In genomic region chrX:159626907-159627587, GRCm38 (mm10) we compare ENCODE assay signal across 8 mouse cellular contexts. TPM values are rescaled to one million over a fixed set of nuclear protein-coding genes. Genes with fewer than 3 reads are reported as not detected.
DNase-seq lines count a peak whose midpoint lies in the region; ATAC-seq and TF ChIP-seq lines count a peak whose summit lies in the region.

Gene Sh3kbp1 (plus strand): TSS chrX:159627272.

- peaks cover 10% of the 10 kb centered on the region; the same call in 1 of the 2 replicates for H3K27me3 ChIP-seq in limb, embryonic 15.5 days
- no peaks in the 10 kb centered on the region; the same call in 1 of the 2 replicates for H3K27me3 ChIP-seq in midbrain, embryonic 16.5 days (ENCODE audit: control insufficient read depth, insufficient read depth, low read depth, low read length)

- H3K4me3 ChIP-seq in bone marrow macrophage, adult 2 months (ENCODE audit: insufficient read depth, low read length) = peak within 1 kb of the TSS; percentile 92
- H3K4me3 ChIP-seq in embryonic fibroblast, embryonic 13.5 days (ENCODE audit: insufficient read depth, low read length) = peak within 1 kb of the TSS; percentile 69
- H3K4me3 ChIP-seq in limb, embryonic 15.5 days = peak within 1 kb of the TSS; percentile 59
- H3K4me3 ChIP-seq in midbrain, embryonic 16.5 days (ENCODE audit: low read depth, low read length) = peak within 1 kb of the TSS; percentile 54

- peak; percentile 63 to 71 for DNase-seq in B cell, adult 2 months
- peak; percentile 51 to 59 for DNase-seq in heart, adult 9 months (ENCODE audit: low spot score in 2 of 2)
- peak; percentile 56 for DNase-seq in kidney, adult 9 months
- DNase-seq in spleen, postnatal 36 days (ENCODE audit: low spot score in 2 of 2) = peak; percentile 69

- ATAC-seq in limb, embryonic 15.5 days (ENCODE audit: insufficient number of reproducible peaks, low FRiP score, low TSS enrichment, low read depth) = peak; percentile 79
- peak; percentile 82 for ATAC-seq in midbrain, embryonic 16.5 days

- H3K9me3 ChIP-seq in limb, embryonic 15.5 days = no peaks in the 10 kb centered on the region
- H3K9me3 ChIP-seq in midbrain, embryonic 16.5 days (replicated peaks; ENCODE audit: control insufficient read depth, low read length, poor library complexity, severe bottlenecking) = no peaks in the 10 kb centered on the region

- no peak for TF ChIP-seq CTCF in bone marrow macrophage, adult 2 months (IDR thresholded peaks at IDR 0.05; ENCODE audit: low read depth, low read length)
- TF ChIP-seq CTCF in embryonic fibroblast, embryonic 13.5 days (IDR thresholded peaks at IDR 0.05; ENCODE audit: borderline replicate concordance, insufficient read depth, low read length) = no peak

- 19% methylated on average over 46 of the region's 60 CpGs for WGBS in limb, embryonic 15.5 days
- 19% methylated on average over 43 of the region's 60 CpGs for WGBS in midbrain, embryonic 16.5 days

- peak within 1 kb of the TSS; percentile 71 for H3K27ac ChIP-seq in bone marrow macrophage, adult 2 months (ENCODE audit: insufficient read depth, low read depth, low read length)
- peak within 1 kb of the TSS; percentile 84 for H3K27ac ChIP-seq in embryonic fibroblast, embryonic 13.5 days (ENCODE audit: insufficient read depth, low read length)
- H3K27ac ChIP-seq in limb, embryonic 15.5 days = peak within 1 kb of the TSS; percentile 76
- H3K27ac ChIP-seq in midbrain, embryonic 16.5 days (ENCODE audit: low read length) = peak within 1 kb of the TSS; percentile 56

- TF ChIP-seq POLR2A in bone marrow macrophage, adult 2 months (IDR thresholded peaks at IDR 0.05; ENCODE audit: borderline replicate concordance, low read depth, low read length) = no peak
- TF ChIP-seq POLR2A in embryonic fibroblast, embryonic 13.5 days (IDR thresholded peaks at IDR 0.05; ENCODE audit: low read depth, low read length) = no peak; the same call in 1 of the 2 replicates

- H3K36me3 ChIP-seq in limb, embryonic 15.5 days = no peaks in the 10 kb centered on the region
- no peaks in the 10 kb centered on the region for H3K36me3 ChIP-seq in midbrain, embryonic 16.5 days (ENCODE audit: control insufficient read depth, insufficient read depth, low read length)

- H3K4me2 ChIP-seq in limb, embryonic 15.5 days = peak within 1 kb of the TSS; percentile 65
- H3K4me2 ChIP-seq in midbrain, embryonic 16.5 days (ENCODE audit: low read length) = peak within 1 kb of the TSS; percentile 66

- H3K9ac ChIP-seq in limb, embryonic 15.5 days = peak within 1 kb of the TSS; percentile 57
- peak within 1 kb of the TSS; percentile 78 for H3K9ac ChIP-seq in midbrain, embryonic 16.5 days (ENCODE audit: low read depth, low read length)

- H3K4me1 ChIP-seq in bone marrow macrophage, adult 2 months (ENCODE audit: control insufficient read depth, insufficient read depth, low read length) = peaks cover 7% of the 10 kb centered on the region
- no peaks in the 10 kb centered on the region; the same call in 1 of the 2 replicates for H3K4me1 ChIP-seq in embryonic fibroblast, embryonic 13.5 days (ENCODE audit: control insufficient read depth, insufficient read depth, low read length)
- peaks cover 6% of the 10 kb centered on the region; the same call in 1 of the 2 replicates for H3K4me1 ChIP-seq in limb, embryonic 15.5 days
- H3K4me1 ChIP-seq in midbrain, embryonic 16.5 days (ENCODE audit: control insufficient read depth, insufficient read depth, low read length) = no peaks in the 10 kb centered on the region; the same call in 1 of the 2 replicates

RNA-seq across cellular contexts. Expression of gene Sh3kbp1, which starts in this region (rescaled TPM):
- polyA plus RNA-seq in bone marrow macrophage, adult 2 months (2012; ENCODE audit: insufficient read depth, insufficient read length, missing spikeins) = 134 and 139 TPM in 2 replicates
- 119 and 181 TPM in 2 replicates for polyA plus RNA-seq in embryonic fibroblast, embryonic 13.5 days (2011; ENCODE audit: insufficient read length, low read depth, missing spikeins)
- polyA plus RNA-seq in limb, embryonic 15.5 days (2015; fragmentation: Nextera tagmentation; extraction: Ambion mirVana) = 50.0 and 57.0 TPM in 2 replicates
- polyA plus RNA-seq in midbrain, embryonic 16.5 days (2015; fragmentation: Nextera tagmentation; extraction: Ambion mirVana) = 46.3 and 49.3 TPM in 2 replicates

Comparison
In these comparisons a context has a peak if more than half of its experiments do, and no peak if none do; other contexts are left out.
1. Peak in every context shown above with its lines: DNase-seq, ATAC-seq, H3K4me3 ChIP-seq and H3K27ac ChIP-seq.